Mouse (Mus musculus) embryo, embryonic 9.5 days (tissue): ENCODE data around the gene Olfr484.
"Not testable (repeated sequence)": the region's sequence is repeated elsewhere in the genome, so short reads cannot be mapped to it uniquely, and the experiment has no call there.

ENCODE experiments used
- DNase-seq: peaks from one replicate; pipeline ENCODE4 v3.0.0-alpha.2; 2017; ENCODE audit errors: extremely low spot score

Olfr484 gene

GRCm38 (mm10) chr7:108127349-108127748 lies at the start of gene Olfr484:
Gene Olfr484, minus strand, starts transcription at chr7:108127449.
- no peak for DNase-seq

- not testable (repeated sequence) for DNase-seq
Observed at GRCm38 (mm10) chr7:108172642-108173041, 45.4 kb upstream of the Olfr484 start, which contains the start of gene Olfr486. Gene Olfr486, minus strand, starts transcription at chr7:108172742.

GRCm38 (mm10) chr7:108159771-108160170 lies 32.5 kb upstream of the Olfr484 start, which contains the start of gene Olfr485:
Gene Olfr485, minus strand, starts transcription at chr7:108159871.
- no peak for DNase-seq

GRCm38 (mm10) chr7:108121416-108121815 lies 5.8 kb downstream of the Olfr484 start:
- DNase-seq, result no peak

- DNase-seq, result no peak
Observed at GRCm38 (mm10) chr7:108120681-108121080, 6.6 kb downstream of the Olfr484 start.

- no peak for DNase-seq
Observed at GRCm38 (mm10) chr7:108100549-108100948, 26.7 kb downstream of the Olfr484 start, which contains the start of gene Olfr483. Gene Olfr483, plus strand, starts transcription at chr7:108100849.

GRCm38 (mm10) chr7:108097486-108097885 lies 29.8 kb downstream of the Olfr484 start, which contains the start of gene Olfr482:
Gene Olfr482, minus strand, starts transcription at chr7:108097586.
- no peak for DNase-seq

- no peak for DNase-seq
Observed at GRCm38 (mm10) chr7:108079555-108079954, 47.7 kb downstream of the Olfr484 start, which contains the start of gene Olfr481. Gene Olfr481, plus strand, starts transcription at chr7:108079855.
